Mouse (Mus musculus) bone marrow macrophage, adult 2 months (primary cell): ENCODE data around the gene Muc15.

Experiments used
- CTCF ChIP-seq: IDR thresholded peaks from 2 replicates; pipeline ENCODE4 v1.5.1; 2012; ENCODE audit warnings: low read depth, mild to moderate bottlenecking, low read length, moderate library complexity
- POLR2A ChIP-seq: IDR thresholded peaks from 2 replicates; pipeline ENCODE4 v1.6.1; 2012; ENCODE audit warnings: mild to moderate bottlenecking, low read depth, low read length, borderline replicate concordance

DNA sequence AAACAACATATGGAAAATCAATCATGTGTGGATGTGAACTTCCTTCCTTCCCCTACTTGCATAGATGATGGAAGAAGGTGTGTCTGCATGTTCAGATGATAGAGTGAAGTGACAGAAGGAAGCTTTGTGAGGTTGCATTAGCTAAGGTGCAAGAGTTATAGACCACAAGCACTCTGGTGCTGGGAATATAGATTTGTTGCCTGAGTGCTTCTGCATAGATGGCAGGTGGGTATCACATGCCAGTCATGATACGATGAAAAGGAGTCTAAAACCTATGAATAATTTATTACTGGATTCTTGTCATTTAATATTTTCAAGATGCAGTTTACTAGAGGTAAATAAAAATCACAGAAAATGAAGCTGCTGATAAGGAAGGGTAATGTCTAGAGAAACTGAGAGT lies 18.6 kb downstream of the Muc15 start:
- no peak for TF ChIP-seq POLR2A
- no peak for TF ChIP-seq CTCF
